Mouse (Mus musculus): ENCODE results near the gene Vtn. TPM values are rescaled to one million over a fixed set of nuclear protein-coding genes. Genes with fewer than 3 reads are reported as not detected.
A peak's percentile ranks its signal among the peaks of the same experiment; 100 is the strongest.

Vtn gene
- polyA plus RNA-seq, 1 experiment, result not detected

DNA sequence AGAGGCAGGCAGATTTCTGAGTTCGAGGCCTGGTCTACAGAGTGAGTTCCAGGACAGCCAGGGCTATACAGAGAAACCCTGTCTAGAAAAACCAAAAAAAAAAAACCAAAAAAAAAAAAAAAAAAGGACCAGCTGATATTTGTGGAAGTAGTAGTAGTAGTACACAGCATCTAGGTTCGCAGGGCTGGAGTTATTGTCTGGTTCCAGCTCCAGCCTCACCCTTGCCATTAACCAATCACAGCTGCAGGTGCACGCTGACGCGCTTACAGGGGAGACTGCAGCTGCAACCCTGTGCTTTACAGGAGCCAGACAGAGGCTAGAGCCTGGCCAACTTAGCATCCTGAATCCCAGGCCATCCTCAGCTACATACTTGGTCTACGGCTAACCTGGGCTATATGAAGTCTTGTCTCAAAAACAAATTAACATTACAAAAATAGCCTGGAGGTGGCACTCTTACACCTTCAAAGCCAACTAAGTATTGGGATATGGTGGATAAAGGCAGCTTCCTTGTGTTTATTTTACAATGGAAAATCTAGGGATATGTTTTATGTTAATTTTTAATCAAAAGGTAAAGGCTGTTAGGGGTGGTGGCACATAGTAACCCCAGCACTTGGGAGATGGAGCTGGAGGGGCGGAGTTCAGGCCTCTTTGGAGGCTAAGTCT, 45.7 kb downstream of the Vtn start:
- Histone ChIP-seq H3K4me1 (ENCODE audit: control insufficient read depth, insufficient read depth, low read length) (peaks cover 8% of the 10 kb centered on the region; the same call in 1 of the 2 replicates), H3K4me3 (ENCODE audit: insufficient read depth, low read length) (no peak overlapping the region), H3K27ac (ENCODE audit: insufficient read depth, low read length) (no peak overlapping the region)
- TF ChIP-seq POLR2A (IDR thresholded peaks at IDR 0.05; ENCODE audit: low read depth, low read length) (no peak), CTCF (IDR thresholded peaks at IDR 0.05; ENCODE audit: borderline replicate concordance, insufficient read depth, low read length) (no peak)

DNA sequence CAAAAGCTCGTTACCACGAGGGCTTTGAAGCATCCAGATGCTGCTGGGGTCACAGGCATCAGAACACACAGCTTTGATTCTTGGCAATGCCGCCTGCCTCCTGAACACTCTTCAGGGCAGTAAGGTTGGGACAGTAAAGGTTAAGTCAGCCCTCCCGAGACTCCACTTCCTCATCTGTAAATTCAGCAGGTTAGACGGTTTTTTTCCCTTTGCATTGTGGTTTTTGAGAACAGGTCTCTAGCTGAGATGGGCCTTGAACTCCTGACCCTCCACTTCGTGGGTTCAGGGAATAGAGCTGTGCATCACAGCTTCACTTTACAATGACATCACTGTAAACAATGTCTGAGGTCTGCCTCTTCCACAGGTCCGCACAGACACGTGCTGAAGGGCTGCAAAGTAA, 46.3 kb downstream of the Vtn start:
- Histone ChIP-seq H3K4me1 (ENCODE audit: control insufficient read depth, insufficient read depth, low read length) (peaks cover 8% of the 10 kb centered on the region; the same call in 1 of the 2 replicates), H3K27ac (ENCODE audit: insufficient read depth, low read length) (no peak overlapping the region)
- no peak for TF ChIP-seq CTCF (IDR thresholded peaks at IDR 0.05; ENCODE audit: borderline replicate concordance, insufficient read depth, low read length)
- TF ChIP-seq POLR2A (IDR thresholded peaks at IDR 0.05; ENCODE audit: low read depth, low read length), result no peak

DNA sequence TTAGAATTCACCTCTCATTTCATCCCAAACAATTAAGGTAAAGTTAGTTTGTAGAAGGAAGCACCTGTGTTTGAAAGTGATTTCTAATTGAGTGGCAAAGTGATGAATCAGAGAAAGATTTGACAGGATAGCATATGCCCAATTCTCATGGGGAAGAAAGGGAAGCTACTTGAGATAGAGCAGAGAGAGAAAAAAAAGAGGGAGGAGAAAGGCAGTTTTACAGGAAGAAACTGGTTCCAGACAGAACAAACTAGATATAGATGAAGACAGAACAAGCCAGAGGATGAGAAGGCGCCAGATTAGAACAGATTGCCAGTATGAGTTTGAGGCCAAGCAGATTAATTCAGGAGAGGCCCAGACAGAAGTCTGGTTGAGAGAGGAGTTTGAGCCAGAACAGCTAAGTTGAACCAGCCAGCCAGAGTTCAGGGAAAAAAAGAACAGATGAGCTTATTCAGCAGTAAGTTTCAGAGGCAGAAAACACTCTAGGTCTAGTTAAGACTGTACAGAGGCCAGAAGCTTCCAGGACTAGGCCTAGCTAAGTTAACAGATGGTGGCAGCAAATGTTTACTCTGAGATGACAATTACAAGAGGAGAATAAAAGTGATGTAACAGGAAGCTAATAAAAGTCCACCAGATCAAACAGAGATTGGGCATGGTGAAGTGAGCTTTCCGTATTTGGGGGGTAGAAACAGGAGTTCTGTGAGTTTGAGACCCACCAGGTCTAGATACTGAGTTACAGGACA, 49.0 kb downstream of the Vtn start:
- Histone ChIP-seq H3K4me3 (ENCODE audit: insufficient read depth, low read length) (no peak overlapping the region), H3K27ac (ENCODE audit: insufficient read depth, low read length) (no peak overlapping the region), H3K4me1 (ENCODE audit: control insufficient read depth, insufficient read depth, low read length) (peaks cover 8% of the 10 kb centered on the region; the same call in 1 of the 2 replicates)
- no peak for TF ChIP-seq CTCF (IDR thresholded peaks at IDR 0.05; ENCODE audit: borderline replicate concordance, insufficient read depth, low read length)
- no peak for TF ChIP-seq POLR2A (IDR thresholded peaks at IDR 0.05; ENCODE audit: low read depth, low read length)

More for the DNA sequence above, 46.3 kb downstream of the Vtn start:
- no peak overlapping the region for H3K4me3 ChIP-seq (ENCODE audit: insufficient read depth, low read length)

DNA sequence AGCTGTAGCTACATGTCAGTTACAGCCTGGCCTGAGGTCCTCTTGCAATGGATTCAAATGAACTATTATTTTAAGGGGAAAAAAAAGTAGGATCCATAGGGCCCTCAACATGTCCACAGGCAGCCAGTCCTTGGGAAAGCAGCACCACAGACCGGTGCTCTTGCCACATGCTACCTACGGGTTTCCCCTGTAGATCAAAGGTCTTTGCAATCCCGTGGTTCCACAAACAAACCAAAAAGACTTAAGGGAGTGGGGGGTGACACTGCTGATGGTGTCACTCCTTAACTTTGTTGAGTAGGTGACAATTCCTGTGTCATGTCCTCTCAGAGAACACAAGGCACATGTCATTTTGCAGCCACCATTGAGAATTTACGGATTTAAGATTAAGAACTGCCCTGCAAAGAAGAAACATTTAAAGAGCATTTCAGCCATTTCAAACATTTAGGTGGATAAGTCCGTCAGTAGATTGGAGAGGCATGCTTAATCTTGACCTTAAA, 50.6 kb downstream of the Vtn start:
- Histone ChIP-seq H3K4me1 (ENCODE audit: control insufficient read depth, insufficient read depth, low read length) (peaks cover 8% of the 10 kb centered on the region; the same call in 1 of the 2 replicates), H3K27ac (ENCODE audit: insufficient read depth, low read length) (peak overlapping the region; percentile 32; the same call in 1 of the 2 replicates), H3K4me3 (ENCODE audit: insufficient read depth, low read length) (peak overlapping the region; percentile 81)
- TF ChIP-seq POLR2A (IDR thresholded peaks at IDR 0.05; ENCODE audit: low read depth, low read length) (no peak), CTCF (IDR thresholded peaks at IDR 0.05; ENCODE audit: borderline replicate concordance, insufficient read depth, low read length) (no peak)

DNA sequence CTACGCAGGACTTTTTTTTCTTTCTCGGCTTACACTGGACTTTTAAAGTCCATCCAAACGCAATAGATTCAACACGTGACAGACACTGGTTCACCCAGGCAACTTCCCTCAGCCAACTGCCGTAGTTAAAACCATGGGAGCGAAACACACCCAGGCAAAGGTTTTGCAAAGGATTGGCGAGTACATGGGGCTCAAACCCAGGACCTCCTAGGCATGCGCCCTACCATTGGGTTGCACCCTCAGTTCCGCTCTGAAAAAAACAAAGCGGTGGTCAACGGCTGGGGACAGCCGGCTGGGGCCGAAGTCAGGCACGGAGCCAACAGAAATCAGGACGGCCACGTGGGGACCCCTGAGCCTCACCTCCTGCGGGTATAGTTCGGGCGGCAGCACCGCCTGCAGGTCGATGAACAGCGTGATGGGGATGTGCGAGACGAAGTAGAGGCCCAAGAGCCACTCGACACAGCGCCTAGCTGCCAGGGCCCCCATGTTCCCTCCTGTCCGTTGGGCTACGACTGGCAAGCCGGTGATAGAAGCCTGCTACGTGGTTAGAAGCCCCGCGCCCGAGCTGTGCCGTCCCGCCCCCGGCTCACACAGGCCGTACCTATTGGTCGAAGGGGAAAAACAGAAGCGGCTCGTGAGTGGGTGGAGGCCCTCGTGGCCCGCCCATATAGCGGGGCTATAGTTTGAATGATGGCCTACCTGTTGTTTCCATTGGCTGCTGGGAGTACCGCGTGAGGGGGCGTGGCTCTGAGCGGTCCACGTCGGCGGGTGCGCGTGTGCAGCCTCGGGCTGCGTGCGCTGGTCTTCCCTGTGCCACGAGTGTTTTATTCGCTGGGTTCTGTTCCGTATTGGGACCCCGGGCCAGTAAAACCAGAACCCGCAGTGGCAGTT, 51.5 kb downstream of the Vtn start, which contains the start of gene Tmem97:
TSS of gene Tmem97 (minus strand) at position 610 of the 891 bp plus-strand sequence.
- TF ChIP-seq POLR2A (IDR thresholded peaks at IDR 0.05; ENCODE audit: low read depth, low read length) (peak; percentile 74), CTCF (IDR thresholded peaks at IDR 0.05; ENCODE audit: borderline replicate concordance, insufficient read depth, low read length) (no peak)
- Histone ChIP-seq H3K4me3 (ENCODE audit: insufficient read depth, low read length) (peak within 1 kb of the TSS; percentile 81), H3K27ac (ENCODE audit: insufficient read depth, low read length) (peak within 1 kb of the TSS; percentile 32), H3K4me1 (ENCODE audit: control insufficient read depth, insufficient read depth, low read length) (peaks cover 8% of the 10 kb centered on the region; the same call in 1 of the 2 replicates)

DNA sequence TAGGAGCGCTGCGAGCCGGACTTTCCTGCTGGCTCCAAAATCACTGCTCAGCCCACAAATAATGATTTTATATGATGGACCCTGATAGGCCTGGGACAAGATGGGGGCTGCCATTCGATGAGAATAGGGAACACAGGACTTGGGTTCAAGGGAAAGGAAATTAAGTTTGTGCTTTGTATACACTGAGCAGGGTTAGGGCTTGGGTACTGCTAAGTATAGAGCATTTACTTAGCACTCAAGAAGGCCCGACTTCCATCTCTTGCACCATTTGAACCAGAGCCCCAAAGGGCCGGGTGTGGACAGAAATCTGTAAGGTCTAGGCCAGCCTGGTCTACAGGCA, 52.1 kb downstream of the Vtn start:
- TF ChIP-seq CTCF (IDR thresholded peaks at IDR 0.05; ENCODE audit: borderline replicate concordance, insufficient read depth, low read length) (no peak), POLR2A (IDR thresholded peaks at IDR 0.05; ENCODE audit: low read depth, low read length) (no peak)
- Histone ChIP-seq H3K4me1 (ENCODE audit: control insufficient read depth, insufficient read depth, low read length) (peaks cover 8% of the 10 kb centered on the region; the same call in 1 of the 2 replicates), H3K27ac (ENCODE audit: insufficient read depth, low read length) (no peak overlapping the region), H3K4me3 (ENCODE audit: insufficient read depth, low read length) (0 out of 2 replicates have a peak overlapping the region, but pooled peaks have one; percentile 5)

Other genes starting within 250 kb of the Vtn start
- gene 2610507B11Rik, start 237.3 kb upstream of the Vtn start, polyA plus RNA-seq (2011; ENCODE audit: insufficient read length, low read depth, missing spikeins), result 81.8 and 86.7 TPM in 2 replicates
- gene BC030499, start 208.2 kb upstream of the Vtn start, polyA plus RNA-seq (2011; ENCODE audit: insufficient read length, low read depth, missing spikeins), result 0.45 and 0.63 TPM in 2 replicates
- 22.6 and 35.1 TPM in 2 replicates for gene Spag5, start 197.6 kb upstream of the Vtn start, polyA plus RNA-seq (2011; ENCODE audit: insufficient read length, low read depth, missing spikeins)
- gene Aldoc, start 176.1 kb upstream of the Vtn start, polyA plus RNA-seq (2011; ENCODE audit: insufficient read length, low read depth, missing spikeins), result 2.8 and 5.3 TPM in 2 replicates
- gene Pigs, start 170.7 kb upstream of the Vtn start, polyA plus RNA-seq (2011; ENCODE audit: insufficient read length, low read depth, missing spikeins), result 62.1 and 65.0 TPM in 2 replicates
- 14.4 and 19.2 TPM in 2 replicates for gene Unc119, start 155.6 kb upstream of the Vtn start, polyA plus RNA-seq (2011; ENCODE audit: insufficient read length, low read depth, missing spikeins)
- gene Foxn1, start 112.5 kb upstream of the Vtn start, polyA plus RNA-seq (2011; ENCODE audit: insufficient read length, low read depth, missing spikeins), result 0.15 TPM in 1 of 2 replicates, not detected in the other
- gene Slc13a2, start 76.9 kb upstream of the Vtn start, polyA plus RNA-seq (2011; ENCODE audit: insufficient read length, low read depth, missing spikeins), result not detected in 2 replicates
- 4.3 and 6.5 TPM in 2 replicates for gene Slc46a1, start 33.4 kb upstream of the Vtn start, polyA plus RNA-seq (2011; ENCODE audit: insufficient read length, low read depth, missing spikeins)
- 0.33 and 0.97 TPM in 2 replicates for gene Sarm1, start 1.3 kb upstream of the Vtn start, polyA plus RNA-seq (2011; ENCODE audit: insufficient read length, low read depth, missing spikeins)
- not detected in 2 replicates for gene Sebox, start 4.4 kb downstream of the Vtn start, polyA plus RNA-seq (2011; ENCODE audit: insufficient read length, low read depth, missing spikeins)
- 16.6 and 19.5 TPM in 2 replicates for gene Tmem199, start 13.1 kb downstream of the Vtn start, polyA plus RNA-seq (2011; ENCODE audit: insufficient read length, low read depth, missing spikeins)
- 61.9 and 68.9 TPM in 2 replicates for gene Poldip2, start 13.1 kb downstream of the Vtn start, polyA plus RNA-seq (2011; ENCODE audit: insufficient read length, low read depth, missing spikeins)
- 78.3 and 92.0 TPM in 2 replicates for gene Tnfaip1, start 37.2 kb downstream of the Vtn start, polyA plus RNA-seq (2011; ENCODE audit: insufficient read length, low read depth, missing spikeins)
- gene Ift20, start 37.3 kb downstream of the Vtn start, polyA plus RNA-seq (2011; ENCODE audit: insufficient read length, low read depth, missing spikeins), result 56.8 and 66.1 TPM in 2 replicates
- 63.5 and 69.6 TPM in 2 replicates for gene Tmem97, start 51.7 kb downstream of the Vtn start, polyA plus RNA-seq (2011; ENCODE audit: insufficient read length, low read depth, missing spikeins)
- 13.5 and 13.8 TPM in 2 replicates for gene Nlk, start 198.3 kb downstream of the Vtn start, polyA plus RNA-seq (2011; ENCODE audit: insufficient read length, low read depth, missing spikeins)